Mouse (Mus musculus) inflammation-experienced regulatory T-cells, adult 6 months (primary cell): ENCODE measurements around the gene Flt3l. TPM values are rescaled to one million over a fixed set of nuclear protein-coding genes. Genes with fewer than 3 reads are reported as not detected.
"Not testable (repeated sequence)": the region's sequence is repeated elsewhere in the genome, so short reads cannot be mapped to it uniquely, and the experiment has no call there.

Experiments
- ATAC-seq: one replicate; pipeline ENCODE4 v1.8.0; 2017
- polyA plus RNA-seq, 3 experiments: library from polyadenylated mRNA; unstranded; fragments of 100-300 nt; shearing (Covaris generic); gene quantifications; one replicate each; pipeline ENCODE4 v1.2.1; 2017

Gene Flt3l
- polyA plus RNA-seq, 3 experiments from 2014 or later = 70.2 to 108 (median 97.6) TPM

DNA sequence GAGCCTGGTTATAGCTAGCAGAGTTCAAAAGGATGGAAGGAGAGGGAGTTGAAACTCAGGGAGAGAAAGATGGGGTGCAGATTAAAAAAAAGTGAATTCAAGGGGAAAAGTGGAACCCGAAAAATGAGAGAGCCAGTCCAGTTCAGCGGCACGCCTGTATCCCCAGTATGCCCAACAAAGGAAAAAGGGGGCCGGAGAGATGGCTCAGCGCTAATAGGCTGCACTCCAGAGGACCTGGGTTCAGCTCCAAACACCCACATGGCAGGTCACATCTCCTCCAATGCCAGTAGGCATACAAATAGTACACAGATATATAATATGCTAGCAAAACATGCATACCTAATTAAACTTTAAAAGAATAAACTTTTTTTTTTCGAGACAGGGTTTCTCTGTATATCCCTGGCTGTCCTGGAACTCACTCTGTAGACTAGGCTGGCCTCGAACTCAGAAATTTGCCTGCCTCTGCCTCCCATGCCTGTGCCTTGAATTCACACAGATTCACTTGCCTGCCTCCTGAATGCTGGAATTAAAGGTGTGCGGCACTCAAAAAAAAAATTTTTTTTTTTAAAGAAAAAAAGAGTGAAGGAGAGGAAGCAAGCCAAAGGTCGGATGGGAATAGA, 26.9 kb upstream of the Flt3l start:
- no peak for ATAC-seq

DNA sequence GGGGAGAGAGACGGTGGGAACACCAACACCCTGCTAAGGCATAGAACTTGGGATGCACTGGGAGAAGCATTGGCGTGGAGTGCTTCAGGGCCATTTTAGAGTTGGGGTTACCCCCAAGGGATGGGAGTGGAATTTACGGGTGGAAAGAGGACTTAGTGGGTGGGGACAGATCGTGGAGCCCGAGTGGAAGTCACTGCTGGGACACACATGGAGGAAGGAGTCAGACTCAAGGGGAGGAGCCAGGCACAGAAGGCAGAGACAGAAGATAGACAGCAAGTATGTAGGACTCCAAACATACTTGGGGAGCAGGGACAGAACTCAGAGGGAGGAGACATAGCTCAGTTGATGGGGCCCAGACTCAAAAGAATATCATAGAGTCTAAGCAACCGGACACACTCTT, 26.3 kb upstream of the Flt3l start:
- no peak for ATAC-seq

DNA sequence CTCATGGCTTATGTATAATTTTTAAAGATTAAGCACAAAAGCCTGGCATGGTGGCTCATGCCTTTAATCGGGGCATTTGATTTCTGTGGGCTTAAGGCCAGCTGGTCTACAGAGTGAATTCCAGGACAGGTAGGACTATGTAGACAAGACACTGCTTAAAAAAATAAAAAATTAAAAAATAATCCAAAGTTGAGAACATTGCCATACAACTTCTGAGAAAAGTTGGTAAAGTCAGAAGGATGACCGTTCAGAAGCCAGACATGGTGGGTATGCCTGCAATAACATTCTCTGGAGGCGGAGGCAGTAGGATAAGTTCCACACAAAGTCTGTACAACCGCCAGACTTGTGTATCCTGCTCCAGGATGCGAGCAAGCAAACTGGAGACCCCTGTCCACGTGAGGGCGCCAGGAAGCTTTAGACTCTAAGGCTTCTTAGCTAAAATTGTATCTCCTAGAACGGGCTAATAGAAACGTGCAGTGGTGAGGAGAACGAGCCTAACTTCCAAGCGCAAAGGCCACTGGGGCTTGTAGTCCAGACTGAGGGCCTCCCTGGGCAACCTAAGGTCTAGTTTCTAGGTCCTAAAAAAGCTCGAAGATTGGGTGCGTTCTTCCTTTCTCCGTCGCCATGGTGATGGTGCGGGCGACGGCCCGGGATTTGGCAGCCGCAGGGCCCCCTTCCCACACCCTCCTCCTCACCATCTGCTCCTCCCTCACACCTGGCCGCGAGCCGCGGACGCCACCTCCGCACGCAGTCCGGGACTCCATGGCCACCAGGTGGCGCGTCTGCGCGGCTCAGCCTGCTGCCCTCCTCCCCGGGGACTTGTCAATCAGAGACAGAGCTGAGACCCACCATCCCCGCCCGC, 25.6 kb upstream of the Flt3l start:
- peak; percentile 96 for ATAC-seq

DNA sequence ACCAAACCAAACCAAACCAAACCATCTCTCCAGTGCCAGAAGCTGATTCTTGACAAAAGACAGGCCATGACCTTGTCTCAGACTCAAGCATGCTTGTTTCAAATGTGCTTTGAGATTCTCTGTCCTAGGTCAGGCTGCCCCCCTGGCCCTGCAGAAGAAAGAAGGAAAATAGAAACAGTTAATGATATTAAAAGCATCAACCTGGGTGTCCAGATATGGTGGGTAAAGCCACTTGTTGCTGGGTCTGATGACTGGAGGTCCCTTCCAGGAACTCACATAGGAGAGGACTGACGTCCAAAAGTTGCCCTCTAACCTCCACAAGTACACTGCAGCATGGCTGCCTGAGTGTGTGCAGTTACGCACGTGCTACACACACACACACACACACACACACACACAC, 24.6 kb upstream of the Flt3l start:
- no peak for ATAC-seq

DNA sequence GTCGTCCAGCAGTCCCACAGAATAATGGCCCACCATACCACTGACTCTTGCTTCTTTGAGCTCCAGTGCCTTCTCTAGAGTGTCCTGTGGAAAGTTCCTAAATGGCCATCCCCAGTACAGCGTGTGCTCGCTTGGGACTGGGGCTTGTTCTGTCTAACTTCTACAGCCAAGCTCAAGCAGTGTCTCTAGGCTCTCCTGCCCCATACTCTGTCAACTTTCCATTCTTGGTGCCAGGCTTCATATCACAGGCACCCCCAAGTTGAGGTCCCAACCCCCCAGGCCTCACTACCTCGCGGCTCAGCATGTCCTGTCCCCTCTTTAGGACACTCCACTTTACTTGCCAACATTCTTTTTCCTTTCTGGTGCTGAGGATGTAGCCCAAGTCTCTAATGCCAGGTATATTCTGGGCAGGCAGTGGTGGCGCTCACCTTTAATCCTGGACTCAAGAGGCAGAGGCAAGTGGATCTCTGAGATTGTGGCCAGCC, 24.1 kb upstream of the Flt3l start:
- ATAC-seq = no peak

DNA sequence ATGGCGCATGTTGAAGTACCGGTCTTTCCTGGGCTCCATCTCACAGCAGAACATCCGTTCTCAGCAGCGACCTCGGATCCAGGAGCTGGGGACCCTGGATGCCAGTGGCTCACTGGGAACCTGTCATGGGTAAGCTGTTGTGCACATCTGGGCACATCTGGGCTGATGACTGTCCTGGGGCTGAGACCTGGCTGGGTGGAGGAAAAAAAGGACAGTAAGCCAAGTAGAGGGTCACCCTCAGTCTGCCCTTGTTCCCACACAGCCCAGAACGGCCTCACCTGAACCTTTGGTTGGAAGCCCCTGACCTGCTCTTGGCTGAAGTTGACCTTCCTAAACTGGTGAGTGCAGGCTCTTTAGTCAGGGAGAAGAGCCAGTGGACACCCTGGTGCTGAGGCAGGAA, 22.8 kb upstream of the Flt3l start:
- ATAC-seq = no peak

DNA sequence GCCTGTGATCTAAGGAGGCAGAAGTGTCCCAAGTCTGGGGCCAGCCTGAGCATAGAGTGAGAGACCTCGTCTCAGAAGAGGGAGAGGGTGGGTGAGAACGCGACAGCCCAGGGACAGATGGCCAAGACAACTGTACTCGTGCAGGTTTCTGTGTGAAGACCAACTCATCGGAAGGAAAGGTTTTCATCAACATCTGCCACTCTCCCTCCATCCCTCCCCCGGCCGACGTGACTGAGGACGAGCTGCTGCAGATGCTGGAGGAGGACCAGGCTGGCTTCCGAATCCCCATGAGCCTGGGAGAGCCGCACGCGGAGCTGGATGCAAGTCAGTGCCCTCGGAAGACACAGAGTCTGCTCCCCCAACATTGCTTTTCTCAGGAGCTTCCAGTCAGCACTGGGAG, 21.2 kb upstream of the Flt3l start:
- no peak for ATAC-seq

DNA sequence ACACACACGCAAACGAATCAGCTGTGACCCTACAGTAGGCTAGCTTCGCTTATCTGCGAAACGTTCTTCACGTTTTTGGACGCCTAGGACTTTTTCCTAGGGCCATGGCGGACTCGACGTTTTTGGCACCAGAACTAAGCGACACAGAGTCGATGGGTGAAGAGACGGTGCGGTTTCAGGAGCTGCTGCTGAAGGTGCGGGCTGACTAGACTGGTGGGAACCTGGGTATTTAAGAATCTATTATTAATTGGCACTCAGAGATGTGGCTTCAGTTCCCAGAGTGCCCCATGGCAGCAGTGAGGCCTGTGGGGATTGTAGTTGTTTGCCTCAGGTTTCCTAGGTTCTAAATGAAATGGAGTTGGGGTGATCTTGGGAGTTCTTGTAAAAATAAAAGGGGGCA, 20.0 kb upstream of the Flt3l start:
- no peak for ATAC-seq

DNA sequence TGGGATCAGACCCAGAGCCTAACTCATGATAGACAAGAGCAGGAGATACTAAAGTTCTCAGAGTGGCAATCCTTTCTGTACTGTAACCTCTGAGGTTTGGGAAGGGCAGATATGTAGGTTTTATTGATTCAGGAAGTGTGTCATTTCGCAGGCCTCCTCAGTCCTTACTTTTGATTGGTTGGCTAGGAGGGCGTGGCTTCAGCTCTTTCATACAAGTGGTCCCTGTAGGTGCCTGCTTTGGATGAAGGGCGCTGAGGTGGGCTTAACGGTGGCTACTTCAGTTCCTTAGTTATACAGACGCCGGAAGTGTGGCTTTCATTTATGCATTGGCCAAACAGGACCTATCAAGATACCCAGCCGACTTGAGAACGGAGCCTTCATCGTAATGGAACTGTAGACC, 19.4 kb upstream of the Flt3l start:
- ATAC-seq = no peak

DNA sequence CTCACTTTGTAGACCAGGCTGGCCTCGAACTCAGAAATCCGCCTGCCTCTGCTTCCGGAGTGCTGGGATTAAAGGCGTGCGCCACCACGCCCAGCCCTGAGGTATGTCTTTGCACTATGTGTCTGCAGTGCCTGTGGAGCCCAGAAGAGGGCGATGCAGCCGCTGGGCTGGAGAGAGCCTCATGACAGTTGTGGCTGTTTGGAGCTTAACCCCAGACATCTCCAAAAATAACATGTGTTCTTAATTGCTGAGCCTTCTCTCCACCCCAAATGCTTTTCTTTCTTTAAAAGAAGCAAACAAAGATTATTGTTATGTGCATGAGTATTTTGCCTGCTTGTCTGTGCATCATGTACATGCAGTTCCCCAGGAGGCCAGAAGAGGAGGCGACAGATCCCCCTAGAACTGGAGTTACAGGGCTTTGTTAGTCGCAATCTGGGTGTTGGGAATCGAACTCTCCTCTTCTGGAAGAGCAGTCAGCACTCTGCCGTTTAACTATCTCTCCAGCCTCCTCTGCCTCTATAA, 18.8 kb upstream of the Flt3l start:
- ATAC-seq = no peak

DNA sequence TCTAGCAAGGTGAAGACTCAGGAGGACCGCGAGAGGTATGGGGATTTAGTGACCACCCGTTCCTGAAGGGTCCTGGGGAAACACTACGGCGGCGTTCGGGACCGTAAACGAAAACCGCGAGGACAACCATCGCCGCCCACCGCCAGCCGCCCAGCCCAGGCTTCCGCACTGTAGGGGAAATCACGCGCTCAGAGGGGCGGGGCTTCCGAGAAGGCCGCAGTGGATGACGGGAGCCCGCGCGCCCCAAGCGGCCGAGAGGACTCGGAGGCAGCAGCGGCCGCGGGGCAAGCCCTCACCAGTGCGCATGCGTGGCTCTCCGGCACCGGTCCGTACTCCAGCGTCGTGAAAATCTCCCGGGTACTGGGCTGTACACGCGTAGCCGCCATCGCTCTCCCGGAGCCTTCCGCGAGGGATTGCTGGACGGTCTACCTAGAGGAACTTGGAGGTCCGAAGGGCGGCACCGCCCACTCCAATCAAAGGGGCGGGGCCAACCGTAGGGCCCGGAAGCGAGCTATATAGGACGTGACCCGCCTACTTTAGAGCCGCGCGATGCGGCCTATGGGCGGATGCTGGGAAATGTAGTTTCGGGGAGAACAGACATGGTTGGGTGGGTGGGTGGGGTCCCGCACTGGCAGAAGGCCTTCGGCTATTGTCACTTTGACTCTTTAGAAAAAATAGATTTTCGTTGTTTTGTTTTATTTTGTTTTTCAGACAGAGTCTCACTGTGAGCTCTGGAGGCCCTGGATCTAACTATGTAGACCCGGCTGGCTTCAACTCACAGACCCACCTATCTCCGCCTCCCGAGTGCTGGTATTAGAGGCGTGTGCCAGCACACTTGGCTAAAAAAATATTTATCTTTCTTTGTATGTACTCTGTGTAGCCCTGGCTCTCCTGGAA, 18.1 kb upstream of the Flt3l start, which contains the start of the genes Pih1d1 and Aldh16a1:
Pih1d1 (plus strand) TSS at position 208 of the 897 bp plus-strand sequence.
Aldh16a1 (minus strand) TSS at position 489 of the 897 bp plus-strand sequence.
- peak; percentile 98 for ATAC-seq

DNA sequence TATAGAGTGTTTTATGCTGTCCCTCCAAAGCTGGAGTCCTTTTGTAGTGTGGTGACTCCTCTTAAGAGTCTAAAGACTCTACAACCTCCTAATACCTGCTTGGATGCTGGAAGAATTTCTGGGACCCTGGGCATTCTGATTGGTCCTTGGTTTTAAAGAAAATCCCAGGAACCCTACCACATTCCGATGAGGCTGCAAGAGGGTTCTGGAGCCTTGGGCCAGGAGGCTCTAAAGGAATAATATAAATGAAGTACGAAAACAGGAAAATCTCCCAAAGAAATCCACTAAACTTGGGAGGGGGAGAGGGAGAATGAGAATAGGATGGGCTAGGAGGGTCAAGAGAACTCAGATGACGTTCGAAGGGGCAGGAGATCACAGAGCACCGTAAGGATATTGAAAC, 17.4 kb upstream of the Flt3l start:
- no peak for ATAC-seq

DNA sequence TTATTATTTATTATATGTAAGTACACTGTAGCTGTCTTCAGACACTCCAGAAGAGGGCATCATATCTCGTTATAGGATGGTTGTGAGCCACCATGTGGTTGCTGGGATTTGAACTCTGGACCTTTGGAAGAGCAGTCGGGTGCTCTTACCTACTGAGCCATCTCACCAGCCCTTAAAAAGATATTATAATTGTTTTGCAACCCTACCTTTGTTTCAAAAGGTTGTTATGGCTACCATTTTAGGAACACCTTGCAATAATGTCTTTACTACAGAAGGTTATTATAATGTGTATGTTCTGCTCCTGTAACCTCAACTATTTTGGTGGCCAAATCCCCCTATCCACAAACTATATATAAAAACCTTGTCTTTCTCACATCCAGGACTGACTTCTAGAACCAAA, 16.8 kb upstream of the Flt3l start:
- ATAC-seq = not testable (repeated sequence)

DNA sequence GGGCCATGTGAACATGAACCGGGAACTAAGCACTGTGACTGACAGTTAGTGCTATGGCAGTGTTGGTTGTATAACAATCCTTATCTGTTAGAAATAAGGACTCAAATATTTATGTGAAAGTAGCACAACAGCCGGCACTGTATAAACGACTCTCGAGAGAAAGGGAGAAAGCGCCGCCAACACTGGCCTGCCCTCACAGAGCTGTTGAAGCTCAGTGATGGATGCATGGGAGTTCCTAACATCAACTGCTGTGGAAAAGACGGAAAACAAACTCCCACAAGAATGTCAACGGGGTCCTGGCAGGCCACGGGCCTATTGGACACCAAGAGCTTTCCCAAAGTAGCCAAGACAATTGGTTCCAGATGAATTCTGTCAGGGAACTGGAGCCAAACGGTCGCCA, 15.1 kb upstream of the Flt3l start:
- ATAC-seq = no peak

DNA sequence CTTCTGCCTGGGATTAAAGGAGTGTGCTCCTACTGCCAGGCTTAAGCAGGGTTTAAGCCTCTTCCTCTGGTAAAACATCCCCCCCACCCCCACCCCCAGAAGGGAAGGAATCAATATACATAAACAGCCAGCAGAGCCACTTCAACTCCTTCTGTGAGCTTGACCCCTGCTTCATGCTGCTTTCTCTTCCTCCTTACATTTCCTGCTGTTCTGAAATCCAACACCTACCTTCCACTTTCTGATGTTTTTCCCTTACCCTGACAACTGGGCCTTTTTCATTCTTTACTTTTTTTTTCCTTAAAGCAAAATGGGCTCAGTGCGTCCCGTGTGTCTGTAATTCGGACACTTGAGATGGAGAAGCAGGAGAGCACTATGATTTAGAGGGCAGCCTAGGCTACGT, 14.1 kb upstream of the Flt3l start:
- no peak for ATAC-seq

DNA sequence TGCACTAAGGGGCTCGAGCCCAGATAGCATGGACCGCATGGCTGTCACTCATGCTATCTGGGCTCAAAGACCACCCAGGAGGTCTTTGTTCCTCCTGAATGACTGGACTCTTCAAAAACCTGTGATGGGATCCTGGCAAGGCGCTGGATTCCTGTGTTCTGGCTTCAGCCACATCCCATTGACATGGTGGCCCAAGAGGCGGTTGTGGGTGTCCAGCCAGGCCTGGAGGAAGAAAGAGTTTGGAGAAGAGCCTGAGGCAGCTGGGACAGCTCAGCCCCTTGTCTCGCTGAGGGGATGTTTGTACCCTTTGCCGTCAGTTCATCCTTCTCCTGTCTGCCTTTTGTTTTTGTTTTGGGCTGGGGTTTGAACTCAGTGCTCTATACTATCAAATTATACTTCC, 13.3 kb upstream of the Flt3l start:
- ATAC-seq = no peak

DNA sequence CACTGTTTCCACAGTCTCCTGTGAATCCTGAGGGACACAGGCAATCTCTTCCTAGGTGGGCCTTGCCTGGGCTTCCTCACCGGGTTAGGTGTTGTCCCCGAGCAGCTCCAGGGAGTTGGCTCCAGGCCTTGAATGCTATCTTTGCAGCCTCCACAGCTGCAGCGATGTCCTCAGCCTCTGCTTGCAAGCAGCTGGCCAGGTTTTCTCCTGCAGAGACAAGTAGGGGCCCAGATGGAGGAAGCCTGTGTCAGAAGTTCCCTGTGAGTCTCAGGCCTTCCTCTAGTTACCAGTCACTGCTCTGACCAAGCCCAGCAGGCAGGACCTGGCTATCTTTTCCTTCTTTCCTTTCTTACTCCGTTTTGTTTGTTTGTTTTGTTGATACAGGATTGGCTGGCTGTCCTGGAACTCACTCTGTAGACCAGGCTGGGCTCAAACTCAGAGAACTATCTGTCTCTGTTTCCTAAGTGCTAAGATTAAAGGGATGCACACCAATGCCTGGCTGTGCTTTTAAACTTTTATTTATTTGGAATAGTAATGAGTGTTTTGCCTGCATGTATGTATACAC, 12.4 kb upstream of the Flt3l start:
- ATAC-seq = no peak

DNA sequence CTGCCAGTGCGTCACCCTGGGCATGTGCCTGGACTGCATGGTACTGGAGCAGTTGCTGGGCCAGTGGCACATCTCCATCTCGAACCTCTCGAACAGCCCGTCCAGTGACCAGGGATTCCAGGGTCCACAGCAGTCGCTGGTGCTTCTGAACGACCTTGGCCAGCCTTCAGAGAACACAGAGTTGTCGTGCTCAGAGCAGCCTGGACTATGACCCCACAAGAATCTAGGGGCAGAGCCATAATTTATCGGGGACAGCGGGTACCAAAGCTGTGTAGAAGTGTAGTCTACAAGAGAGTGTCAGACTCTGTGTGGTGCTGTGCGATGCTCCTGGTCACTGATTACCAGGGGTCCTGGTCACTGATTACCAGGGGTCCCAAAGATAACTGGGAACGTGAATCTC, 11.7 kb upstream of the Flt3l start:
- ATAC-seq = no peak

DNA sequence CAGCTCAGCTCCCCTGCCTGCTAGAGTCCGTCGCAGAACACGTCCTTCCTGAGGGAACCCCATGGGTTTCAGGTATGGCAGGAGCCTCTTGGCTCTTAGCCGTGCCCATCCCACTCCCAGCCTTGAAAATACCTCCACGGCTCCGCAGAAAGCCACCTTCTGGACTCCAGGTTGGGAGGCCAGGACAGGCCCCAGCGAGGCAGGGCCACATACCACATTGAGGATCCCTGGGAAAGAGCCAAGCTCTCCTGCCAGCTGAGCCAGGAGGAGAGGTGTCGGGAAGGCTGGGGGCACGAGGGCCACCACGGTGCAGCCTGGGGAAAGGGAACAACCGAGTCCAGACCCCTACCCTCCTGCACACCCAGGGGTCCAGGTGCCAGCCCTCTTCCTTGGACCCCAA, 11.0 kb upstream of the Flt3l start:
- ATAC-seq = no peak

DNA sequence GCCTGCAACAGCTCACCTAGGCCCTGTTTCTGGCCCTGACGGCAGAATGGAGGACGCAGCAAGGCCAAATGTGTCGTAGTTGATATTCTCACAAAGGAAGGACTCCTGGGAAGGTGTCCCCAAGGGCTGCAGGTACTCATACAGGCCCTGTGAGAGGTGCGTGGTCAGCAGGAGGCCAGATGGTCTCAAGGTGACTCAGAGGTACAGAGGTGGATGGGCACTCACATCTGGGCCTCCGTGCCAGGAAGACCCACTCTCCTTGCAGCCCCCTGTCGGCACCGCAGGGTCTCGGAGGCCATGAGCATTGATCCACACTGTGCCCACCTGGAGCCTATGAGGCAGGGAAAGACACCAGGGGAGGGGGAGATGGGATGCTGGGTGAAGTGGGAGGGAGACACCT, 9.2 kb upstream of the Flt3l start:
- no peak for ATAC-seq

DNA sequence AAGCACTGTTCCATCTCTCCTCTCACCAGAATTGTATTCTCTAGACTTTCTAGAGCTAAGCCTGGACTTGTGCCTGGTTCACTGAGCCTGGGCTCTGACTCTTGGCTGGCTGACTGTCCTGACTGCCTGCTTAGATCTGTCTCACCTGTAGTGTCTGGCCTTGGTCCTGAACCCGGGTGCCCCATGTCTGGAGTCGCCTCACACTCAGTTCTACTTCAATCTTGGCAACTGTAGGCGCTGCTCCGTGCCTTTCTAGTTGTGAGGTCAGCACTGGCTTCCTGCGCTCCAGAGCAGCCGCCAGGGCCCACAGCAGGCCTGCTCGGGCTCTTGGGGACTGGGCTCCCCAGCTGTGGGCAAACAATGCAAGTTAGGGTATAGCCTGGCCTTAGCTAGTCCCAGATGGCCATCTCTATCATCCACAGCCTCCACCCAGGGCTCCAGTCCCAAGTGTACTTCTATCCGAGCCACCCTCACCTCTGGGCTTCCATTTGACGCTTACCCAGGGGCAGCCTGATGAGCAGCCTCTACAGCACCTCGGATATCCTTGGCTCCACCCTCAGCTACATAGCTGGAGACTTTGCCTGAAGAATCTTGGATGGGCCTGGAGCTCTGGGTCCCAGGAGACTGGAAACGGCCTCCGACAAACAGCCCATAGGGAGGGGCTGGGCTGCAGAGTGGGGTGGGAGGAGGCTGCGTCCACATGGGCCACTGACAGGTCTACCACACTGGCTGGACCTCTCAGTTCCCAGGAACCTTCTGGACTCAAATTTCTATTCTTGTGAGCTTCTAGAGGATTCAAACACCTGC, 8.3 kb upstream of the Flt3l start:
- no peak for ATAC-seq

DNA sequence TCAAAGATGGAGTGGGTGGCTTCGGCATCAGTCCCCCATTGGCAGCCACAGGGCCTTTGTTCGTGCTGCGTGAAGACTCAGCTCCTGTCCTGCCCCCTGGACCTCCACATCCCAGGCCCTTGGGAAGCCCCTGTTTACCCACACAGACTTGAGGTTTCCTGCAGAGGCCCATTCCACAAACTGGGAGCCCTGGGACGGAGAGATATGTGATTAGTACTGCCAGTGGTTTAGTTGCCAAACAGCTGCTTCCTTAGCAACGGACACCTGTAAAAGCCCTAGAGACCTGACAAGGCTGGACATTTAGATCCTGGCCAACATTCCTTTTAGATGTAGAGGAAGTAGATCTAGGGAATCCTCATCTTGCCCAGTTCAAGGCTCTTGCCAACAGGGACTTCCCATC, 5.7 kb upstream of the Flt3l start:
- no peak for ATAC-seq
